Mouse (Mus musculus) bone marrow, adult 2 months (tissue): ENCODE measurements around the gene Cc2d2a. TPM values are rescaled to one million over a fixed set of nuclear protein-coding genes. Genes with fewer than 3 reads are reported as not detected.

Source experiments
- H3K27ac ChIP-seq: fragments of 200-500 bp; 2 replicates; pipeline ENCODE4 v1.5.1; 2012; ENCODE audit warnings: low read depth, mild to moderate bottlenecking, control low read depth, inconsistent platforms, low read length; ENCODE audit not compliant: control insufficient read depth, poor library complexity, insufficient read depth
- H3K4me1 ChIP-seq: fragments of 200-500 bp; 2 replicates; pipeline ENCODE4 v1.6.1; 2011; ENCODE audit warnings: low read length; ENCODE audit not compliant: control insufficient read depth, insufficient read depth
- H3K4me3 ChIP-seq: fragments of 200-500 bp; replicated peaks from 2 replicates; pipeline ENCODE3; 2011; ENCODE audit warnings: mild to moderate bottlenecking, low read depth, low read length, control low read depth; ENCODE audit not compliant: control insufficient read depth
- CTCF ChIP-seq: fragments of 200-500 bp; IDR thresholded peaks from 2 replicates; pipeline ENCODE4 v1.5.1; 2011; ENCODE audit warnings: low read length, control low read depth; ENCODE audit not compliant: control insufficient read depth, insufficient read depth
- POLR2A ChIP-seq: fragments of 200-500 bp; IDR thresholded peaks from 2 replicates; pipeline ENCODE4 v1.6.1; 2011; ENCODE audit warnings: low read depth, mild to moderate bottlenecking, control low read depth, low read length, borderline replicate concordance; ENCODE audit not compliant: control insufficient read depth
- WGBS: fragments of 180-500 bp; shearing (Covaris S2); methylation state at CpG from one replicate; pipeline ENCODE4 v1.1.7; 2018; 5-methylcytosine and 5-hydroxymethylcytosine counted together
- polyA plus RNA-seq: library from polyadenylated mRNA; stranded (reverse); fragments of >200 nt; gene quantifications from 2 replicates; pipeline ENCODE4 v1.2.4, GENCODE M21; 2011; ENCODE audit warnings: low replicate concordance; ENCODE audit not compliant: missing spikeins, insufficient read depth, insufficient read length

The Cc2d2a gene
- polyA plus RNA-seq, 1 experiment: 1.1 TPM

GRCm38 (mm10) chr5:43783996-43784395 is 121.8 kb downstream of the Cc2d2a start:
- no peak overlapping the region for H3K4me3 ChIP-seq
- 78% methylated on average over 2 of the region's 2 CpGs for WGBS
- TF ChIP-seq POLR2A (no peak), CTCF (no peak)
- H3K27ac ChIP-seq: no peak overlapping the region
- peaks cover 3% of the 10 kb centered on the region; the same call in 1 of the 2 replicates for H3K4me1 ChIP-seq

GRCm38 (mm10) chr5:43786607-43787006 is 124.5 kb downstream of the Cc2d2a start:
- Histone ChIP-seq H3K27ac (no peak overlapping the region; the same call in 1 of the 2 replicates), H3K4me1 (peaks cover 3% of the 10 kb centered on the region; the same call in 1 of the 2 replicates), H3K4me3 (no peak overlapping the region)
- 62% methylated on average over 4 of the region's 4 CpGs for WGBS
- TF ChIP-seq CTCF (no peak), POLR2A (no peak)

- 45% methylated on average over 9 of the region's 9 CpGs for WGBS
- TF ChIP-seq CTCF (no peak), POLR2A (no peak)
- H3K4me1 ChIP-seq: peaks cover 3% of the 10 kb centered on the region; the same call in 1 of the 2 replicates
- peak overlapping the region; percentile 21 for H3K4me3 ChIP-seq
- H3K27ac ChIP-seq: peak overlapping the region; percentile 84
Observed at GRCm38 (mm10) chr5:43787976-43788752, 126.0 kb downstream of the Cc2d2a start.

Other genes with a start within 250 kb of the Cc2d2a start
- gene C1qtnf7, start 146.8 kb upstream of the Cc2d2a start, polyA plus RNA-seq: not detected in 2 replicates
- gene Bst1, start 156.5 kb downstream of the Cc2d2a start, polyA plus RNA-seq: 4.7 and 26.2 TPM in 2 replicates
- gene Fbxl5, start 159.3 kb downstream of the Cc2d2a start, polyA plus RNA-seq: 10.3 and 22.8 TPM in 2 replicates
- 4.1 and 5.7 TPM in 2 replicates for gene Cd38, start 206.2 kb downstream of the Cc2d2a start, polyA plus RNA-seq